Mouse (Mus musculus): Measurements from ENCODE around the gene Tma16.

- no peak for TF ChIP-seq CTCF (IDR thresholded peaks at IDR 0.05; ENCODE audit: low read depth)
- TF ChIP-seq EP300 (IDR thresholded peaks at IDR 0.05; ENCODE audit: low read depth): no peak
These were observed 42.2 kb downstream of the Tma16 start for GRCm38 (mm10) chr8:66444141-66444540.

Measured in heart, postnatal 0 days (tissue).